Mouse (Mus musculus) bone marrow, adult 2 months (tissue): Measurements from ENCODE around the gene Cldn34d. TPM values are rescaled to one million over a fixed set of nuclear protein-coding genes. Genes with fewer than 3 reads are reported as not detected.

Source experiments
- H3K27ac ChIP-seq: fragments of 200-500 bp; 2 replicates; pipeline ENCODE4 v1.5.1; 2012; ENCODE audit warnings: low read depth, mild to moderate bottlenecking, control low read depth, inconsistent platforms, low read length; ENCODE audit not compliant: control insufficient read depth, poor library complexity, insufficient read depth
- H3K4me1 ChIP-seq: fragments of 200-500 bp; 2 replicates; pipeline ENCODE4 v1.6.1; 2011; ENCODE audit warnings: low read length; ENCODE audit not compliant: control insufficient read depth, insufficient read depth
- H3K4me3 ChIP-seq: fragments of 200-500 bp; replicated peaks from 2 replicates; pipeline ENCODE3; 2011; ENCODE audit warnings: mild to moderate bottlenecking, low read depth, low read length, control low read depth; ENCODE audit not compliant: control insufficient read depth
- CTCF ChIP-seq: fragments of 200-500 bp; IDR thresholded peaks from 2 replicates; pipeline ENCODE4 v1.5.1; 2011; ENCODE audit warnings: low read length, control low read depth; ENCODE audit not compliant: control insufficient read depth, insufficient read depth
- POLR2A ChIP-seq: fragments of 200-500 bp; IDR thresholded peaks from 2 replicates; pipeline ENCODE4 v1.6.1; 2011; ENCODE audit warnings: low read depth, mild to moderate bottlenecking, control low read depth, low read length, borderline replicate concordance; ENCODE audit not compliant: control insufficient read depth
- WGBS: fragments of 180-500 bp; shearing (Covaris S2); methylation state at CpG from one replicate; pipeline ENCODE4 v1.1.7; 2018; 5-methylcytosine and 5-hydroxymethylcytosine counted together
- polyA plus RNA-seq: library from polyadenylated mRNA; stranded (reverse); fragments of >200 nt; gene quantifications from 2 replicates; pipeline ENCODE4 v1.2.4, GENCODE M21; 2011; ENCODE audit warnings: low replicate concordance; ENCODE audit not compliant: missing spikeins, insufficient read depth, insufficient read length

Gene Cldn34d
- not detected in 2 replicates for polyA plus RNA-seq

DNA sequence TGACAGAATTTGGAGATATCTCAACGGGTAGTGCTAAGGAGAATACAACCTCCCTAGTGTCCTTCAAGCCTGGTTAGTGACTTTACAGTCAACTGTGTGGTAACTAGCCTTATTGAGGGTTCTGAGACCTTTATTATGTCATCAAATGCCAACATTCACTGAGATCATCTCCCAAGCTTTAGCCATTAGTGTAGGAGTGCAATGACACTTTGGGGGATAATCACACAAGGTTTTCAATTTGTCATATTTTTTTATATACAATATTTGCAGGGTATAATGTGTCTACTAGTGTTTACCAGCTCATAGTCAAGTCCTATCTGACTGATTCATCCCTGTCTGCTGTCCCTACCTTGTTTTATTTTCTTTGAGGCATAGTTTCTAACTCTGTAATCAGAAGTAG is at the start of gene Cldn34d:
Cldn34d (minus strand) TSS at position 101 of the 400 bp plus-strand sequence.
- H3K4me3 ChIP-seq = no peak within 1 kb of the TSS
- H3K4me1 ChIP-seq = no peaks in the 10 kb centered on the region
- 68% methylated on average over 1 of the region's 1 CpGs for WGBS
- TF ChIP-seq POLR2A = no peak
- no peak for TF ChIP-seq CTCF
- H3K27ac ChIP-seq = no peak within 1 kb of the TSS

- TF ChIP-seq POLR2A (no peak), CTCF (no peak)
- no peak overlapping the region for H3K27ac ChIP-seq
- no peak overlapping the region for H3K4me3 ChIP-seq
- no peaks in the 10 kb centered on the region for H3K4me1 ChIP-seq
- 49% methylated on average over 6 of the region's 6 CpGs for WGBS
These were observed 4.1 kb downstream of the Cldn34d start for GRCm38 (mm10) chrX:76598459-76599206.

Other genes starting within 250 kb of the Cldn34d start
- gene Cldn34b4, start 209.6 kb downstream of the Cldn34d start, polyA plus RNA-seq = not detected in 2 replicates